Mouse (Mus musculus) intestine, embryonic 16.5 days (tissue): Measurements from ENCODE around the gene Gm26920. TPM values are rescaled to one million over a fixed set of nuclear protein-coding genes. Genes with fewer than 3 reads are reported as not detected.
"Not testable (repeated sequence)": the region's sequence is repeated elsewhere in the genome, so short reads cannot be mapped to it uniquely, and the experiment has no call there.

Experiments used
- ATAC-seq: fragments of 200-750 bp; cut with Nextera tagmentation; 2 replicates; pipeline ENCODE4 v1.8.0; 2017; ENCODE audit warnings: moderate TSS enrichment, moderate library complexity
- H3K27ac ChIP-seq: fragments of 300-500 bp; sonication (generic); 2 replicates; pipeline ENCODE4 v1.5.1; 2014; ENCODE audit warnings: mild to moderate bottlenecking, low read length
- H3K27me3 ChIP-seq: fragments of 300-500 bp; sonication (generic); replicated peaks from 2 replicates; pipeline ENCODE4 v1.6.1; 2014; ENCODE audit warnings: low read length, control low read depth, mixed read lengths; ENCODE audit not compliant: control insufficient read depth, insufficient read depth
- H3K36me3 ChIP-seq: fragments of 300-500 bp; sonication (generic); 2 replicates; pipeline ENCODE4 v1.6.1; 2014; ENCODE audit warnings: low read length, control low read depth; ENCODE audit not compliant: control insufficient read depth, insufficient read depth
- H3K4me1 ChIP-seq: fragments of 300-500 bp; sonication (generic); 2 replicates; pipeline ENCODE4 v1.6.1; 2014; ENCODE audit warnings: low read length, control low read depth, mixed read lengths; ENCODE audit not compliant: control insufficient read depth, insufficient read depth
- H3K4me2 ChIP-seq: fragments of 300-500 bp; sonication (generic); 2 replicates; pipeline ENCODE4 v1.6.1; 2014; ENCODE audit warnings: low read depth, low read length, control low read depth
- H3K4me3 ChIP-seq: fragments of 300-500 bp; sonication (generic); 2 replicates; pipeline ENCODE4 v1.5.1; 2014; ENCODE audit warnings: mild to moderate bottlenecking, low read length
- H3K9ac ChIP-seq: fragments of 300-500 bp; sonication (generic); 2 replicates; pipeline ENCODE4 v1.6.1; 2014; ENCODE audit warnings: low read depth, low read length
- H3K9me3 ChIP-seq: fragments of 300-500 bp; sonication (generic); 2 replicates; pipeline ENCODE4 v1.6.1; 2016; ENCODE audit warnings: low read length, control low read depth; ENCODE audit not compliant: control insufficient read depth
- WGBS: fragments of 180-500 bp; shearing (Covaris S2); extraction: QIAGEN DNeasy Blood & Tissue Kit; methylation state at CpG from one replicate; pipeline ENCODE4 v1.1.7; 2014; 5-methylcytosine and 5-hydroxymethylcytosine counted together
- polyA plus RNA-seq: library from polyadenylated mRNA; unstranded; fragments of >200 nt; fragmentation: Nextera tagmentation; extraction: Ambion mirVana; gene quantifications from 2 replicates; pipeline ENCODE4 v1.2.1, GENCODE M21; 2015

Gm26920 gene
- 0.62 TPM in 1 of 2 replicates, not detected in the other for polyA plus RNA-seq

DNA sequence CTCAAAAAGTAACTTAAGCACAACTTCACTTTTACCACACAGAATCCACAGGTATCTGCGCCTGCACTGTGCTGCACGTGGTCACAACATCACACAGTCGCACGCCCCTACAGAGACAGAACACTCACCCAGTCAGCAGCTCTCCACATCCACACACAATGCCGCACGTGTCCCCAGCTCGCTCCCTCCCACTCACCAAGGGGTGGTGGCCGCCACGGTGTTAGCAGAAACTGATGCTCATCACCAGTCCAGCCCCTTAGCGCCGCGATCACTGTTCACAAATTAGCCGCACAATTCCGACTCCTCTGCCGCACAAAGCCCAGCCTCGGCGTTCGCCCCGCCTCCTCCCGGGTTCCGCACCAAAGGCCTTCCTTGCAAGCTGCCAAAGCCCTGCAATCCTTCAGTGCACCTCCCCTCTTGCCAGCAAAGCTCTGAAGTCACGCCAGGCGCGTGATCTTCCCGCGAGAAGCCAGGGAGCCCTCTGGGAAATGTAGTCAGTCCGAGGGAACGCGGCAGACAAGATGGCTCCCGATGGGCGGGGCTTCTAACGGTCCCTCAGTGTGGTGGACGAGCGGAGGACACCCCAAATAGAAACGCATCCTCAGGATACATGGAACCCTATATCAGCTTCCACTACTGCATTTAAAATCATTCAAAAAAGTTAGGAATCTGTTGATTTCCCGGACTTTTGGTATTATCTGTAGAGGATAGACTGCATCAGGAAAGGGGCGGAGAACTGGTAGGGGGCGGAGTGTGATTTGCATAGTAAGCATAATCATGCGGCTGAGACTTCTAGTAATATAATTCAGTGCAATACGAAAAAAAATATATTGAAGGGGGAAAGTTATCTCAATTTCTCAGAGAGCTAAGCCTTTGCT is at the start of gene Gm26920, which contains the start of gene Zfp566:
Gene Gm26920, minus strand, starts transcription at position 319 of the 878 bp plus-strand sequence.
Gene Zfp566, minus strand, starts transcription at position 436 of the 878 bp plus-strand sequence.
- WGBS = under 1% methylated on average over 40 of the region's 40 CpGs
- Histone ChIP-seq H3K9ac (peak within 1 kb of the TSS; percentile 72), H3K36me3 (no peaks in the 10 kb centered on the region), H3K27ac (peak within 1 kb of the TSS; percentile 64), H3K27me3 (no peaks in the 10 kb centered on the region), H3K9me3 (no peaks in the 10 kb centered on the region), H3K4me2 (peak within 1 kb of the TSS; percentile 77), H3K4me1 (peaks cover 13% of the 10 kb centered on the region), H3K4me3 (peak within 1 kb of the TSS; percentile 74)
- ATAC-seq = peak; percentile 94

GRCm38 (mm10) chr7:30136826-30137225 is 46.6 kb upstream of the Gm26920 start:
- ATAC-seq = no peak
- Histone ChIP-seq H3K4me1 (no peaks in the 10 kb centered on the region), H3K27ac (no peak overlapping the region), H3K9me3 (no peaks in the 10 kb centered on the region; the same call in 1 of the 2 replicates), H3K27me3 (no peaks in the 10 kb centered on the region), H3K9ac (no peak overlapping the region), H3K36me3 (peaks cover 14% of the 10 kb centered on the region), H3K4me2 (no peak overlapping the region), H3K4me3 (no peak overlapping the region)
- 89% methylated on average over 10 of the region's 10 CpGs for WGBS

GRCm38 (mm10) chr7:30132396-30132795 is 42.2 kb upstream of the Gm26920 start:
- WGBS = 91% methylated on average over 4 of the region's 4 CpGs

GRCm38 (mm10) chr7:30129900-30130299 is 39.7 kb upstream of the Gm26920 start:
- no peak overlapping the region for H3K4me3 ChIP-seq
- H3K9ac ChIP-seq = no peak overlapping the region
- WGBS = 95% methylated on average over 8 of the region's 8 CpGs
- ATAC-seq = no peak
- no peaks in the 10 kb centered on the region for H3K4me1 ChIP-seq
- H3K4me2 ChIP-seq = no peak overlapping the region
- no peaks in the 10 kb centered on the region; the same call in 1 of the 2 replicates for H3K9me3 ChIP-seq
- peaks cover 12% of the 10 kb centered on the region for H3K36me3 ChIP-seq
- H3K27ac ChIP-seq = no peak overlapping the region
- no peaks in the 10 kb centered on the region for H3K27me3 ChIP-seq

More at GRCm38 (mm10) chr7:30132396-30132795, 42.2 kb upstream of the Gm26920 start:
- no peak for ATAC-seq
- Histone ChIP-seq H3K9me3 (no peaks in the 10 kb centered on the region; the same call in 1 of the 2 replicates), H3K27ac (no peak overlapping the region), H3K27me3 (no peaks in the 10 kb centered on the region), H3K4me3 (no peak overlapping the region), H3K36me3 (peaks cover 12% of the 10 kb centered on the region), H3K4me2 (no peak overlapping the region), H3K9ac (no peak overlapping the region), H3K4me1 (no peaks in the 10 kb centered on the region)

GRCm38 (mm10) chr7:30122188-30122530 is 31.9 kb upstream of the Gm26920 start:
- Histone ChIP-seq H3K27me3 (no peaks in the 10 kb centered on the region), H3K4me1 (no peaks in the 10 kb centered on the region), H3K4me2 (peak overlapping the region; percentile 95), H3K9ac (peak overlapping the region; percentile 84), H3K36me3 (no peaks in the 10 kb centered on the region), H3K4me3 (peak overlapping the region; percentile 75), H3K9me3 (no peaks in the 10 kb centered on the region), H3K27ac (peak overlapping the region; percentile 45)
- ATAC-seq = 0 out of 2 replicates have a peak, but pooled peaks have one; percentile 34
- 6% methylated on average over 15 of the region's 15 CpGs for WGBS

- Histone ChIP-seq H3K9ac (peak within 1 kb of the TSS; percentile 84), H3K4me2 (peak within 1 kb of the TSS; percentile 95), H3K27me3 (no peaks in the 10 kb centered on the region), H3K9me3 (no peaks in the 10 kb centered on the region), H3K4me3 (peak within 1 kb of the TSS; percentile 75), H3K4me1 (no peaks in the 10 kb centered on the region), H3K36me3 (no peaks in the 10 kb centered on the region), H3K27ac (peak within 1 kb of the TSS; percentile 77)
- peak; percentile 98 for ATAC-seq
- WGBS = under 1% methylated on average over 61 of the region's 61 CpGs
Observed at GRCm38 (mm10) chr7:30121308-30122187, 31.3 kb upstream of the Gm26920 start, which contains the start of gene Zfp382. TSS of gene Zfp382 (plus strand) at chr7:30121942.

DNA sequence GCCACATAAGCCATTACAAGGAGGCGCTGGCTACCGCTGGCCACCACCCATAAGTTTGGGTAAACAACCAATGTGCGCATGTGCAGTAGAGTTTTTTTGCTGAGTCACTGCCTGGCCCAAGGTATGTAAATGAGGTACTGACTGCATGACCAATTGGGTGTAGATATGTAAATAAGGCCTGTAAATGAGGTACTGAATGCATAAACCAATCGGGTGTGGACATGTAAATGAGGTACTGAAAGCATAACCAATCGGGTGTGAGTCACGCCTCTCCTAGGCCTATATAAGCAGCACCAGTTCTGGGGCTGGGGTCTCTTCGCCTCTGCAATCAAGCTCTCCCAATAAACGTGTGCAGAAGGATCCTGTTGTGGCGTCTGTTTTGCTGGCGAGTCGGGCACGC is 27.7 kb upstream of the Gm26920 start:
- H3K36me3 ChIP-seq, H3K4me3 ChIP-seq, H3K4me2 ChIP-seq, H3K4me1 ChIP-seq, H3K27ac ChIP-seq, H3K9ac ChIP-seq, ATAC-seq, H3K27me3 ChIP-seq: not testable (repeated sequence)
- peaks cover 14% of the 10 kb centered on the region for H3K9me3 ChIP-seq
- 93% methylated on average over 12 of the region's 12 CpGs for WGBS

DNA sequence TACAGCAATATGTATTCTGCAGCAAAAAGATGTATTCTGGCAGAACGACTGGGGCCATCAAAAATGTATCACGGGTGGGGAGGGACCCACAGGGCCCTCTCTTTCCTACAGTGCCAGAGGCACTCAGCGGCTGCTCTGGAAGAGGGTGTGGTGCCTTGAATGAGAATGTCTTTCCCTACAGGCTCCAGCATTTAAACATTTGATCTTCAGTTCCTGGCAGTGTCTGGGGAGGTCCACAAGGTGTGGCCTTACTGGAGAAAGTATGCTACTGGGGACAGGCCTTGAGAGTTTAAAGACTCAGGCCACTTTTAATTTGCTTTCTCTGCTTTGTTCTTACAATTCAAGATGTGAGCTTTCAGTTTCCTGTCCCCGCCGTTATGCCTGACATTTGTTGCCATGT is 25.9 kb upstream of the Gm26920 start:
- H3K9ac ChIP-seq = no peak overlapping the region
- no peaks in the 10 kb centered on the region for H3K36me3 ChIP-seq
- no peak overlapping the region for H3K27ac ChIP-seq
- no peaks in the 10 kb centered on the region for H3K4me1 ChIP-seq
- peaks cover 14% of the 10 kb centered on the region for H3K9me3 ChIP-seq
- no peak overlapping the region for H3K4me2 ChIP-seq
- H3K4me3 ChIP-seq = no peak overlapping the region
- no peaks in the 10 kb centered on the region for H3K27me3 ChIP-seq
- 94% methylated on average over 5 of the region's 5 CpGs for WGBS
- no peak for ATAC-seq

- peaks cover 7% of the 10 kb centered on the region; the same call in 1 of the 2 replicates for H3K9me3 ChIP-seq
- 93% methylated on average over 13 of the region's 13 CpGs for WGBS
- H3K4me2 ChIP-seq = no peak overlapping the region
- no peaks in the 10 kb centered on the region for H3K27me3 ChIP-seq
- no peak overlapping the region for H3K27ac ChIP-seq
- peaks cover 18% of the 10 kb centered on the region for H3K36me3 ChIP-seq
- H3K4me1 ChIP-seq = peaks cover 7% of the 10 kb centered on the region; the same call in 1 of the 2 replicates
- no peak overlapping the region for H3K4me3 ChIP-seq
- no peak overlapping the region for H3K9ac ChIP-seq
- ATAC-seq = no peak
Observed at GRCm38 (mm10) chr7:30099297-30099696, 9.1 kb upstream of the Gm26920 start.
